Mouse (Mus musculus) neural tube, embryonic 15.5 days (tissue): ENCODE data around the gene Trmt44. TPM values are rescaled to one million over a fixed set of nuclear protein-coding genes. Genes with fewer than 3 reads are reported as not detected.
A peak's percentile ranks its signal among the peaks of the same experiment; 100 is the strongest.
"Not testable (repeated sequence)": the region's sequence is repeated elsewhere in the genome, so short reads cannot be mapped to it uniquely, and the experiment has no call there.

ENCODE experiments used
- ATAC-seq: fragments of 200-750 bp; cut with Nextera tagmentation; 2 replicates; pipeline ENCODE4 v1.8.0; 2017; ENCODE audit warnings: mild to moderate bottlenecking, moderate TSS enrichment, moderate library complexity; ENCODE audit not compliant: low FRiP score
- H3K27ac ChIP-seq: fragments of 300-500 bp; sonication (generic); replicated peaks from 2 replicates; pipeline ENCODE4 v1.5.1; 2015; ENCODE audit warnings: mild to moderate bottlenecking, inconsistent platforms
- H3K27me3 ChIP-seq: fragments of 300-500 bp; sonication (generic); replicated peaks from 2 replicates; pipeline ENCODE4 v1.6.1; 2015; ENCODE audit warnings: inconsistent platforms
- H3K36me3 ChIP-seq: fragments of 300-500 bp; sonication (generic); 2 replicates; pipeline ENCODE4 v1.6.1; 2015; ENCODE audit warnings: inconsistent platforms
- H3K4me1 ChIP-seq: fragments of 300-500 bp; sonication (generic); 2 replicates; pipeline ENCODE4 v1.6.1; 2015; ENCODE audit warnings: inconsistent platforms
- H3K4me2 ChIP-seq: fragments of 300-500 bp; sonication (generic); 2 replicates; pipeline ENCODE4 v1.6.1; 2015; ENCODE audit warnings: inconsistent platforms, mild to moderate bottlenecking, moderate library complexity
- H3K4me3 ChIP-seq: fragments of 300-500 bp; sonication (generic); replicated peaks from 2 replicates; pipeline ENCODE4 v1.5.1; 2015; ENCODE audit warnings: mild to moderate bottlenecking, inconsistent platforms
- H3K9ac ChIP-seq: fragments of 300-500 bp; sonication (generic); replicated peaks from 2 replicates; pipeline ENCODE4 v1.6.1; 2015; ENCODE audit warnings: mild to moderate bottlenecking, inconsistent platforms
- H3K9me3 ChIP-seq: fragments of 300-500 bp; sonication (generic); replicated peaks from 2 replicates; pipeline ENCODE4 v1.6.1; 2016; ENCODE audit warnings: inconsistent platforms
- WGBS: fragments of 180-500 bp; shearing (Covaris S2); methylation state at CpG from one replicate; pipeline ENCODE4 v1.1.7; 2015; ENCODE audit warnings: mixed read lengths; 5-methylcytosine and 5-hydroxymethylcytosine counted together
- polyA plus RNA-seq: library from polyadenylated mRNA; unstranded; fragments of >200 nt; fragmentation: Nextera tagmentation; extraction: Ambion mirVana; gene quantifications from 2 replicates; pipeline ENCODE4 v1.2.1, GENCODE M21; 2015

Trmt44 gene
- polyA plus RNA-seq, 1 experiment from 2014 or later: 5.3 TPM

GRCm38 (mm10) chr5:35584259-35584658 is 9.4 kb upstream of the Trmt44 start:
- Histone ChIP-seq H3K4me1 (peaks cover 21% of the 10 kb centered on the region), H3K4me2 (0 out of 2 replicates have a peak overlapping the region, but pooled peaks have one; percentile 63), H3K27me3 (peaks cover 11% of the 10 kb centered on the region; the same call in 1 of the 2 replicates), H3K36me3 (peaks cover 18% of the 10 kb centered on the region)
- H3K4me3 ChIP-seq, ATAC-seq, H3K9me3 ChIP-seq, H3K27ac ChIP-seq, H3K9ac ChIP-seq: not testable (repeated sequence)
- 84% methylated on average over 2 of the region's 2 CpGs for WGBS

GRCm38 (mm10) chr5:35583221-35583783 is 8.4 kb upstream of the Trmt44 start:
- WGBS: 4% methylated on average over 17 of the region's 17 CpGs
- peak; percentile 5; the same call in 1 of the 2 replicates for ATAC-seq
- Histone ChIP-seq H3K9ac (peak overlapping the region; percentile 66), H3K9me3 (no peaks in the 10 kb centered on the region), H3K4me3 (peak overlapping the region; percentile 65), H3K27me3 (peaks cover 14% of the 10 kb centered on the region; the same call in 1 of the 2 replicates), H3K4me2 (peak overlapping the region; percentile 63), H3K36me3 (peaks cover 8% of the 10 kb centered on the region; the same call in 1 of the 2 replicates), H3K4me1 (peaks cover 21% of the 10 kb centered on the region), H3K27ac (peak overlapping the region; percentile 74)

- peak within 1 kb of the TSS; percentile 74 for H3K27ac ChIP-seq
- peak within 1 kb of the TSS; percentile 66 for H3K9ac ChIP-seq
- peaks cover 21% of the 10 kb centered on the region for H3K4me1 ChIP-seq
- H3K27me3 ChIP-seq: peaks cover 14% of the 10 kb centered on the region; the same call in 1 of the 2 replicates
- peak within 1 kb of the TSS; percentile 63 for H3K4me2 ChIP-seq
- ATAC-seq: peak; percentile 96
- 1% methylated on average over 34 of the region's 35 CpGs for WGBS
- H3K9me3 ChIP-seq: no peaks in the 10 kb centered on the region
- peak within 1 kb of the TSS; percentile 65 for H3K4me3 ChIP-seq
- 0 out of 2 replicates have a peak, but pooled peaks cover 2% of the 10 kb centered on the region for H3K36me3 ChIP-seq
These were observed 7.8 kb upstream of the Trmt44 start, which contains the start of gene Acox3 for GRCm38 (mm10) chr5:35582445-35583220. TSS of gene Acox3 (plus strand) at chr5:35583040.

- Histone ChIP-seq H3K9ac (no peak overlapping the region), H3K36me3 (no peaks in the 10 kb centered on the region), H3K27me3 (peaks cover 19% of the 10 kb centered on the region; the same call in 1 of the 2 replicates), H3K4me1 (peaks cover 23% of the 10 kb centered on the region), H3K27ac (no peak overlapping the region), H3K9me3 (no peaks in the 10 kb centered on the region), H3K4me3 (no peak overlapping the region), H3K4me2 (no peak overlapping the region)
- ATAC-seq: no peak
- 61% methylated on average over 3 of the region's 3 CpGs for WGBS
These were observed 5.5 kb upstream of the Trmt44 start for GRCm38 (mm10) chr5:35580156-35580922.

- H3K4me3 ChIP-seq: no peak overlapping the region
- peaks cover 19% of the 10 kb centered on the region; the same call in 1 of the 2 replicates for H3K27me3 ChIP-seq
- no peak for ATAC-seq
- no peaks in the 10 kb centered on the region for H3K36me3 ChIP-seq
- 60% methylated on average over 5 of the region's 5 CpGs for WGBS
- H3K27ac ChIP-seq: no peak overlapping the region
- no peak overlapping the region for H3K4me2 ChIP-seq
- H3K9me3 ChIP-seq: no peaks in the 10 kb centered on the region
- peaks cover 25% of the 10 kb centered on the region for H3K4me1 ChIP-seq
- H3K9ac ChIP-seq: no peak overlapping the region
These were observed 4.5 kb upstream of the Trmt44 start for GRCm38 (mm10) chr5:35579247-35579893.

GRCm38 (mm10) chr5:35578411-35578810 is 3.5 kb upstream of the Trmt44 start:
- H3K27ac ChIP-seq: no peak overlapping the region
- WGBS: 80% methylated on average over 2 of the region's 2 CpGs
- ATAC-seq: no peak

GRCm38 (mm10) chr5:35576409-35577020 is 1.6 kb upstream of the Trmt44 start:
- Histone ChIP-seq H3K27ac (no peak overlapping the region), H3K4me2 (no peak overlapping the region), H3K4me1 (peaks cover 15% of the 10 kb centered on the region), H3K27me3 (peaks cover 19% of the 10 kb centered on the region; the same call in 1 of the 2 replicates), H3K9ac (no peak overlapping the region), H3K9me3 (no peaks in the 10 kb centered on the region), H3K4me3 (no peak overlapping the region), H3K36me3 (peaks cover 21% of the 10 kb centered on the region)
- ATAC-seq: no peak
- 89% methylated on average over 10 of the region's 10 CpGs for WGBS

More at GRCm38 (mm10) chr5:35578411-35578810, 3.5 kb upstream of the Trmt44 start:
- Histone ChIP-seq H3K9me3 (no peaks in the 10 kb centered on the region), H3K4me1 (peaks cover 24% of the 10 kb centered on the region), H3K4me3 (no peak overlapping the region), H3K27me3 (peaks cover 19% of the 10 kb centered on the region; the same call in 1 of the 2 replicates), H3K36me3 (peaks cover 4% of the 10 kb centered on the region; the same call in 1 of the 2 replicates), H3K4me2 (no peak overlapping the region), H3K9ac (no peak overlapping the region)

- Histone ChIP-seq H3K4me1 (peaks cover 15% of the 10 kb centered on the region), H3K9me3 (no peaks in the 10 kb centered on the region), H3K4me3 (no peak overlapping the region), H3K36me3 (peaks cover 67% of the 10 kb centered on the region), H3K27me3 (no peaks in the 10 kb centered on the region), H3K9ac (no peak overlapping the region), H3K4me2 (no peak overlapping the region), H3K27ac (no peak overlapping the region)
- ATAC-seq: no peak
- WGBS: 92% methylated on average over 6 of the region's 6 CpGs
These were observed 3.3 kb downstream of the Trmt44 start for GRCm38 (mm10) chr5:35571546-35571945.

- peaks cover 96% of the 10 kb centered on the region for H3K36me3 ChIP-seq
These were observed 8.2 kb downstream of the Trmt44 start for GRCm38 (mm10) chr5:35566632-35567031.

GRCm38 (mm10) chr5:35565217-35565616 is 9.7 kb downstream of the Trmt44 start:
- no peaks in the 10 kb centered on the region for H3K27me3 ChIP-seq
- H3K9ac ChIP-seq: no peak overlapping the region
- no peak for ATAC-seq
- H3K36me3 ChIP-seq: peaks cover 94% of the 10 kb centered on the region
- H3K27ac ChIP-seq: no peak overlapping the region
- H3K4me1 ChIP-seq: no peaks in the 10 kb centered on the region
- no peak overlapping the region for H3K4me3 ChIP-seq
- no peak overlapping the region for H3K4me2 ChIP-seq
- WGBS: 90% methylated on average over 9 of the region's 9 CpGs
- H3K9me3 ChIP-seq: no peaks in the 10 kb centered on the region

More at GRCm38 (mm10) chr5:35566632-35567031, 8.2 kb downstream of the Trmt44 start:
- WGBS: 87% methylated on average over 4 of the region's 4 CpGs
- Histone ChIP-seq H3K9me3 (no peaks in the 10 kb centered on the region), H3K4me1 (no peaks in the 10 kb centered on the region), H3K27me3 (no peaks in the 10 kb centered on the region), H3K27ac (no peak overlapping the region), H3K9ac (no peak overlapping the region), H3K4me3 (no peak overlapping the region), H3K4me2 (no peak overlapping the region)
- no peak for ATAC-seq
